Mouse (Mus musculus) forebrain, embryonic 11.5 days (tissue): ENCODE data around the gene Ccp110. TPM values are rescaled to one million over a fixed set of nuclear protein-coding genes. Genes with fewer than 3 reads are reported as not detected.

Experiments used
- ATAC-seq: fragments of 200-750 bp; cut with Nextera tagmentation; replicated peaks from 2 replicates; pipeline ENCODE4 v1.8.0; 2017; ENCODE audit warnings: moderate TSS enrichment; ENCODE audit not compliant: low FRiP score
- DNase-seq: peaks from one replicate; pipeline ENCODE4 v3.0.0-alpha.2; 2017; ENCODE audit warnings: low spot score
- H3K27ac ChIP-seq: fragments of 300-500 bp; sonication (generic); 2 replicates; pipeline ENCODE4 v1.5.1; 2014; ENCODE audit warnings: low read depth, low read length
- H3K27me3 ChIP-seq: fragments of 300-500 bp; sonication (generic); 2 replicates; pipeline ENCODE4 v1.6.1; 2014; ENCODE audit warnings: mild to moderate bottlenecking, low read length, mixed read lengths; ENCODE audit not compliant: control insufficient read depth, insufficient read depth
- H3K36me3 ChIP-seq: fragments of 300-500 bp; sonication (generic); 2 replicates; pipeline ENCODE4 v1.6.1; 2014; ENCODE audit warnings: mild to moderate bottlenecking, low read length, moderate library complexity, mixed read lengths; ENCODE audit not compliant: control insufficient read depth, insufficient read depth
- H3K4me1 ChIP-seq: fragments of 300-500 bp; sonication (generic); replicated peaks from 2 replicates; pipeline ENCODE4 v1.6.1; 2014; ENCODE audit warnings: low read length, mixed read lengths; ENCODE audit not compliant: control insufficient read depth, insufficient read depth
- H3K4me2 ChIP-seq: fragments of 300-500 bp; sonication (generic); 2 replicates; pipeline ENCODE4 v1.6.1; 2014; ENCODE audit warnings: low read depth, mild to moderate bottlenecking, low read length, moderate library complexity, mixed read lengths; ENCODE audit not compliant: severe bottlenecking
- H3K4me3 ChIP-seq: fragments of 300-500 bp; sonication (generic); 2 replicates; pipeline ENCODE4 v1.5.1; 2014; ENCODE audit warnings: low read depth, low read length
- H3K9ac ChIP-seq: fragments of 300-500 bp; sonication (generic); 2 replicates; pipeline ENCODE4 v1.6.1; 2014; ENCODE audit warnings: low read length
- H3K9me3 ChIP-seq: fragments of 300-500 bp; sonication (generic); 2 replicates; pipeline ENCODE4 v1.6.1; 2016; ENCODE audit warnings: low read length, mixed read lengths; ENCODE audit not compliant: control insufficient read depth
- WGBS: fragments of 180-500 bp; shearing (Covaris S2); extraction: QIAGEN DNeasy Blood & Tissue Kit; methylation state at CpG from one replicate; pipeline ENCODE4 v1.1.7; 2014; 5-methylcytosine and 5-hydroxymethylcytosine counted together
- polyA plus RNA-seq: library from polyadenylated mRNA; unstranded; fragments of >200 nt; fragmentation: Nextera tagmentation; extraction: Ambion mirVana; gene quantifications from 2 replicates; pipeline ENCODE4 v1.2.1, GENCODE M21; 2014

Gene Ccp110
- polyA plus RNA-seq, 1 experiment from 2014 or later: 28.0 TPM

GRCm38 (mm10) chr7:118783305-118784001 lies 71.1 kb downstream of the Ccp110 start:
- Histone ChIP-seq H3K4me3 (no peak overlapping the region), H3K4me2 (no peak overlapping the region), H3K27me3 (no peaks in the 10 kb centered on the region), H3K9me3 (no peaks in the 10 kb centered on the region), H3K27ac (no peak overlapping the region), H3K36me3 (no peaks in the 10 kb centered on the region), H3K4me1 (no peaks in the 10 kb centered on the region), H3K9ac (no peak overlapping the region)
- no peak for DNase-seq
- no peak for ATAC-seq
- WGBS: 87% methylated on average over 11 of the region's 11 CpGs

GRCm38 (mm10) chr7:118786091-118786490 lies 73.7 kb downstream of the Ccp110 start:
- Histone ChIP-seq H3K4me3 (no peak overlapping the region), H3K27ac (no peak overlapping the region), H3K4me2 (no peak overlapping the region), H3K9me3 (no peaks in the 10 kb centered on the region), H3K4me1 (no peaks in the 10 kb centered on the region), H3K27me3 (no peaks in the 10 kb centered on the region), H3K36me3 (no peaks in the 10 kb centered on the region), H3K9ac (no peak overlapping the region)
- ATAC-seq (no peak), DNase-seq (no peak)
- 81% methylated on average over 6 of the region's 6 CpGs for WGBS

Other genes starting within 250 kb of the Ccp110 start
- gene Itpripl2, start 220.6 kb upstream of the Ccp110 start, polyA plus RNA-seq: 0.61 and 1.1 TPM in 2 replicates
- 105 and 121 TPM in 2 replicates for gene Coq7, start 179.2 kb upstream of the Ccp110 start, polyA plus RNA-seq
- 10.3 and 13.1 TPM in 2 replicates for gene Tmc7, start 127.8 kb upstream of the Ccp110 start, polyA plus RNA-seq
- 0.41 and 0.63 TPM in 2 replicates for gene Tmc5, start 115.3 kb upstream of the Ccp110 start, polyA plus RNA-seq
- 97.7 and 104 TPM in 2 replicates for gene Gde1, start 6.8 kb upstream of the Ccp110 start, polyA plus RNA-seq
- gene Vps35l, start 27.7 kb downstream of the Ccp110 start, polyA plus RNA-seq: 74.9 and 75.2 TPM in 2 replicates
- 2.8 and 3.3 TPM in 2 replicates for gene Iqck, start 143.2 kb downstream of the Ccp110 start, polyA plus RNA-seq
- gene Knop1, start 143.7 kb downstream of the Ccp110 start, polyA plus RNA-seq: 127 and 129 TPM in 2 replicates